Mouse (Mus musculus): ENCODE results near the gene Gm42906. TPM values are rescaled to one million over a fixed set of nuclear protein-coding genes. Genes with fewer than 3 reads are reported as not detected.

The Gm42906 gene
- polyA plus RNA-seq, 1 experiment from 2014 or later = not detected

GRCm38 (mm10) chr5:151228367-151229005 lies 199.5 kb downstream of the Gm42906 start:
- Histone ChIP-seq H3K27me3 (ENCODE audit: control insufficient read depth, insufficient read depth, low read length) (no peaks in the 10 kb centered on the region; the same call in 1 of the 2 replicates), H3K4me2 (ENCODE audit: low read depth, low read length) (no peak overlapping the region), H3K27ac (ENCODE audit: low read length) (no peak overlapping the region), H3K9me3 (replicated peaks; ENCODE audit: control insufficient read depth, low read length) (no peaks in the 10 kb centered on the region), H3K36me3 (ENCODE audit: control insufficient read depth, insufficient read depth) (no peaks in the 10 kb centered on the region), H3K4me3 (ENCODE audit: low read length) (no peak overlapping the region), H3K9ac (ENCODE audit: low read length) (no peak overlapping the region), H3K4me1 (ENCODE audit: control insufficient read depth, insufficient read depth, low read length) (no peaks in the 10 kb centered on the region)
- no peak for ATAC-seq (replicated peaks; ENCODE audit: extremely low read depth, insufficient read depth, low FRiP score)
- 73% methylated on average over 13 of the region's 13 CpGs for WGBS

GRCm38 (mm10) chr5:151223696-151224366 lies 204.1 kb downstream of the Gm42906 start:
- Histone ChIP-seq H3K4me1 (ENCODE audit: control insufficient read depth, insufficient read depth, low read length) (0 out of 2 replicates have a peak, but pooled peaks cover under 1% of the 10 kb centered on the region), H3K9ac (ENCODE audit: low read length) (no peak overlapping the region)
- ATAC-seq (replicated peaks; ENCODE audit: extremely low read depth, insufficient read depth, low FRiP score) = no peak

GRCm38 (mm10) chr5:151222791-151223190 lies 205.2 kb downstream of the Gm42906 start:
- H3K27ac ChIP-seq (ENCODE audit: low read length) = no peak overlapping the region
- no peaks in the 10 kb centered on the region for H3K27me3 ChIP-seq (ENCODE audit: control insufficient read depth, insufficient read depth, low read length)
- WGBS = 94% methylated on average over 1 of the region's 1 CpGs
- no peak for ATAC-seq (replicated peaks; ENCODE audit: extremely low read depth, insufficient read depth, low FRiP score)
- 0 out of 2 replicates have a peak, but pooled peaks cover 2% of the 10 kb centered on the region for H3K4me1 ChIP-seq (ENCODE audit: control insufficient read depth, insufficient read depth, low read length)
- no peak overlapping the region for H3K4me2 ChIP-seq (ENCODE audit: low read depth, low read length)
- H3K9ac ChIP-seq (ENCODE audit: low read length) = no peak overlapping the region
- H3K9me3 ChIP-seq (replicated peaks; ENCODE audit: control insufficient read depth, low read length) = 0 out of 2 replicates have a peak, but pooled peaks cover 3% of the 10 kb centered on the region
- no peak overlapping the region for H3K4me3 ChIP-seq (ENCODE audit: low read length)
- H3K36me3 ChIP-seq (ENCODE audit: control insufficient read depth, insufficient read depth) = no peaks in the 10 kb centered on the region

More at GRCm38 (mm10) chr5:151223696-151224366, 204.1 kb downstream of the Gm42906 start:
- Histone ChIP-seq H3K27ac (ENCODE audit: low read length) (no peak overlapping the region), H3K27me3 (ENCODE audit: control insufficient read depth, insufficient read depth, low read length) (no peaks in the 10 kb centered on the region), H3K4me2 (ENCODE audit: low read depth, low read length) (no peak overlapping the region), H3K9me3 (replicated peaks; ENCODE audit: control insufficient read depth, low read length) (0 out of 2 replicates have a peak, but pooled peaks cover 3% of the 10 kb centered on the region), H3K4me3 (ENCODE audit: low read length) (no peak overlapping the region), H3K36me3 (ENCODE audit: control insufficient read depth, insufficient read depth) (no peaks in the 10 kb centered on the region)
- WGBS = 60% methylated on average over 4 of the region's 4 CpGs

GRCm38 (mm10) chr5:151218689-151219115 lies 209.3 kb downstream of the Gm42906 start:
- 0 out of 2 replicates have a peak, but pooled peaks cover 3% of the 10 kb centered on the region for H3K9me3 ChIP-seq (replicated peaks; ENCODE audit: control insufficient read depth, low read length)
- H3K36me3 ChIP-seq (ENCODE audit: control insufficient read depth, insufficient read depth) = no peaks in the 10 kb centered on the region
- no peak overlapping the region for H3K4me2 ChIP-seq (ENCODE audit: low read depth, low read length)
- H3K4me1 ChIP-seq (ENCODE audit: control insufficient read depth, insufficient read depth, low read length) = 0 out of 2 replicates have a peak, but pooled peaks cover 2% of the 10 kb centered on the region
- no peak overlapping the region for H3K27ac ChIP-seq (ENCODE audit: low read length)
- H3K4me3 ChIP-seq (ENCODE audit: low read length) = no peak overlapping the region
- H3K27me3 ChIP-seq (ENCODE audit: control insufficient read depth, insufficient read depth, low read length) = no peaks in the 10 kb centered on the region
- no peak overlapping the region for H3K9ac ChIP-seq (ENCODE audit: low read length)
- 53% methylated on average over 6 of the region's 6 CpGs for WGBS
- no peak for ATAC-seq (replicated peaks; ENCODE audit: extremely low read depth, insufficient read depth, low FRiP score)

- Histone ChIP-seq H3K9me3 (replicated peaks; ENCODE audit: control insufficient read depth, low read length) (no peaks in the 10 kb centered on the region), H3K27me3 (ENCODE audit: control insufficient read depth, insufficient read depth, low read length) (no peaks in the 10 kb centered on the region), H3K4me1 (ENCODE audit: control insufficient read depth, insufficient read depth, low read length) (no peaks in the 10 kb centered on the region), H3K4me2 (ENCODE audit: low read depth, low read length) (no peak overlapping the region), H3K27ac (ENCODE audit: low read length) (no peak overlapping the region), H3K4me3 (ENCODE audit: low read length) (no peak overlapping the region), H3K36me3 (ENCODE audit: control insufficient read depth, insufficient read depth) (no peaks in the 10 kb centered on the region), H3K9ac (ENCODE audit: low read length) (no peak overlapping the region)
- no peak for ATAC-seq (replicated peaks; ENCODE audit: extremely low read depth, insufficient read depth, low FRiP score)
- WGBS = 86% methylated on average over 3 of the region's 3 CpGs
Measured at GRCm38 (mm10) chr5:151213097-151213496, 214.9 kb downstream of the Gm42906 start.

GRCm38 (mm10) chr5:151210869-151211268 lies 217.1 kb downstream of the Gm42906 start:
- Histone ChIP-seq H3K4me2 (ENCODE audit: low read depth, low read length) (no peak overlapping the region), H3K27me3 (ENCODE audit: control insufficient read depth, insufficient read depth, low read length) (no peaks in the 10 kb centered on the region), H3K9me3 (replicated peaks; ENCODE audit: control insufficient read depth, low read length) (no peaks in the 10 kb centered on the region), H3K9ac (ENCODE audit: low read length) (no peak overlapping the region), H3K36me3 (ENCODE audit: control insufficient read depth, insufficient read depth) (no peaks in the 10 kb centered on the region), H3K27ac (ENCODE audit: low read length) (no peak overlapping the region), H3K4me1 (ENCODE audit: control insufficient read depth, insufficient read depth, low read length) (no peaks in the 10 kb centered on the region), H3K4me3 (ENCODE audit: low read length) (no peak overlapping the region)
- ATAC-seq (replicated peaks; ENCODE audit: extremely low read depth, insufficient read depth, low FRiP score) = no peak
- 91% methylated on average over 1 of the region's 1 CpGs for WGBS

GRCm38 (mm10) chr5:151210060-151210459 lies 217.9 kb downstream of the Gm42906 start:
- H3K27me3 ChIP-seq (ENCODE audit: control insufficient read depth, insufficient read depth, low read length) = no peaks in the 10 kb centered on the region
- no peak overlapping the region for H3K9ac ChIP-seq (ENCODE audit: low read length)
- no peak overlapping the region for H3K27ac ChIP-seq (ENCODE audit: low read length)
- no peak overlapping the region for H3K4me2 ChIP-seq (ENCODE audit: low read depth, low read length)
- 68% methylated on average over 2 of the region's 2 CpGs for WGBS
- H3K4me1 ChIP-seq (ENCODE audit: control insufficient read depth, insufficient read depth, low read length) = no peaks in the 10 kb centered on the region
- no peak overlapping the region for H3K4me3 ChIP-seq (ENCODE audit: low read length)
- H3K36me3 ChIP-seq (ENCODE audit: control insufficient read depth, insufficient read depth) = no peaks in the 10 kb centered on the region
- no peak for ATAC-seq (replicated peaks; ENCODE audit: extremely low read depth, insufficient read depth, low FRiP score)
- no peaks in the 10 kb centered on the region for H3K9me3 ChIP-seq (replicated peaks; ENCODE audit: control insufficient read depth, low read length)

- no peak overlapping the region for H3K9ac ChIP-seq (ENCODE audit: low read length)
- ATAC-seq (replicated peaks; ENCODE audit: extremely low read depth, insufficient read depth, low FRiP score) = no peak
- WGBS = 90% methylated on average over 4 of the region's 4 CpGs
- H3K36me3 ChIP-seq (ENCODE audit: control insufficient read depth, insufficient read depth) = no peaks in the 10 kb centered on the region
- no peaks in the 10 kb centered on the region for H3K9me3 ChIP-seq (replicated peaks; ENCODE audit: control insufficient read depth, low read length)
- H3K4me2 ChIP-seq (ENCODE audit: low read depth, low read length) = no peak overlapping the region
- no peaks in the 10 kb centered on the region for H3K27me3 ChIP-seq (ENCODE audit: control insufficient read depth, insufficient read depth, low read length)
- H3K4me1 ChIP-seq (ENCODE audit: control insufficient read depth, insufficient read depth, low read length) = 0 out of 2 replicates have a peak, but pooled peaks cover 3% of the 10 kb centered on the region
- H3K27ac ChIP-seq (ENCODE audit: low read length) = no peak overlapping the region
- H3K4me3 ChIP-seq (ENCODE audit: low read length) = no peak overlapping the region
Measured at GRCm38 (mm10) chr5:151205017-151205416, 222.9 kb downstream of the Gm42906 start.

GRCm38 (mm10) chr5:151202925-151203324 lies 225.0 kb downstream of the Gm42906 start:
- ATAC-seq (replicated peaks; ENCODE audit: extremely low read depth, insufficient read depth, low FRiP score) = 0 out of 2 replicates have a peak, but pooled peaks have one; percentile 58
- Histone ChIP-seq H3K9me3 (replicated peaks; ENCODE audit: control insufficient read depth, low read length) (no peaks in the 10 kb centered on the region), H3K4me1 (ENCODE audit: control insufficient read depth, insufficient read depth, low read length) (0 out of 2 replicates have a peak, but pooled peaks cover 3% of the 10 kb centered on the region), H3K27ac (ENCODE audit: low read length) (no peak overlapping the region), H3K27me3 (ENCODE audit: control insufficient read depth, insufficient read depth, low read length) (no peaks in the 10 kb centered on the region), H3K36me3 (ENCODE audit: control insufficient read depth, insufficient read depth) (no peaks in the 10 kb centered on the region), H3K4me3 (ENCODE audit: low read length) (no peak overlapping the region), H3K9ac (ENCODE audit: low read length) (no peak overlapping the region), H3K4me2 (ENCODE audit: low read depth, low read length) (no peak overlapping the region)
- 28% methylated on average over 5 of the region's 5 CpGs for whole genome bisulfite sequencing
